Mouse (Mus musculus) layer of hippocampus, adult 2 months (tissue): Measurements from ENCODE around the gene Ttll10. TPM values are rescaled to one million over a fixed set of nuclear protein-coding genes. Genes with fewer than 3 reads are reported as not detected.

Experiments used
- DNase-seq, 2 experiments: peaks; one replicate each; pipeline ENCODE4 v3.0.0; 2022; ENCODE audit warnings: low spot score in 2 of 2
- H3K27ac ChIP-seq: fragments of 200-600 bp; 2 replicates; pipeline ENCODE4 v1.8.1; 2022
- H3K4me3 ChIP-seq: fragments of 200-600 bp; 2 replicates; pipeline ENCODE4 v1.8.1; 2022; ENCODE audit warnings: mild to moderate bottlenecking
- CTCF ChIP-seq: fragments of 200-600 bp; conservative IDR thresholded peaks from 2 replicates; pipeline ENCODE4 v1.8.1; 2022; ENCODE audit warnings: antibody characterized with exemption, mild to moderate bottlenecking, moderate library complexity
- total RNA-seq, 2 experiments: library from RNA; stranded (reverse); gene quantifications; 2 replicates each; pipeline ENCODE4 v1.2.3; 2021

Gene Ttll10
- total RNA-seq, 2 experiments from 2014 or later, result 0.26 TPM; not detected in 1

DNA sequence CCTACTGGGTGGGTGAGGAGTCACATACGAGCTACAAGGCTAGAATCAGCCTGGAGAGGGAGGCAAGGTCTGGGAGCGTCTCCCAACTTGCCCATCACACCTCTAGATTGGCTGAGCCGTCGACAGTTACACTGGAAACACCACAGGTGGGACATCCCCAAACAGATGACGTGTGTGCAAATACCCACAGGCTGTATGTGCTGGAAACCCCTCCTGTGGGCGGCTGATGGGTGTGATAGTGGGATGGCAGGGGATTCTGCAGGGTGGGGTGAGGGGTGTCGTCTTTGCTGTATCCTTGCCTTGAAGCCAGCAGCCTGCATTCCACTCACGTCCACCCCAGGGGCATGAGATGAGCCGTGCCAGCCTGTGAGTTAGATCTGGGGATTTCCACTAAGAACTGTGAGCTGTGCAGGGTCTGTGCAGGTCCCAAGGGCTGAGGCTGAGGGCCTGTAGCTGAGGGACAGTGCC lies 28.5 kb downstream of the Ttll10 start:
- Histone ChIP-seq H3K27ac (peak overlapping the region; percentile 85), H3K4me3 (peak overlapping the region; percentile 69)
- DNase-seq, result no peak
- no peak; the same call in 1 of the 2 replicates for TF ChIP-seq CTCF

DNA sequence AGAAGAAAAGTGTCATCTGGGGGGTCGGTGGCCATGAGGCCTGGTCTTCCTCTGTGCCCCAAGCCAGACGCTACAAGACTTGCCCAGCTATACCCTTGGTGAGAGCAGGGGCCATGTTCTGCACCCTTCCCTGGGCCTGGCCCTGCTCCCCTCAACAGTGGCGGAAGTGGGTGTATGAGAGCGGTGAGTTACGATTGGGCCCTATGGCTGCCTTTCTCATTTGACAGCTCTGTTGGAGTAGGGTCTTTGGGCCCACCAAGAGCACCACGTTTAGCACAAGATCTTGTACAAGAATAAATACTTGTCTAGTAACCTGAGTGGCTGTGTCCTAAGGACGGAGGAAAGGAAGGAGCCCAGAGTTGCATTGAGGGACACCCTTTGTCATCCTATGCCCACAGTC lies 30.6 kb downstream of the Ttll10 start:
- Histone ChIP-seq H3K27ac (no peak overlapping the region), H3K4me3 (no peak overlapping the region)
- DNase-seq, result no peak
- TF ChIP-seq CTCF, result no peak

DNA sequence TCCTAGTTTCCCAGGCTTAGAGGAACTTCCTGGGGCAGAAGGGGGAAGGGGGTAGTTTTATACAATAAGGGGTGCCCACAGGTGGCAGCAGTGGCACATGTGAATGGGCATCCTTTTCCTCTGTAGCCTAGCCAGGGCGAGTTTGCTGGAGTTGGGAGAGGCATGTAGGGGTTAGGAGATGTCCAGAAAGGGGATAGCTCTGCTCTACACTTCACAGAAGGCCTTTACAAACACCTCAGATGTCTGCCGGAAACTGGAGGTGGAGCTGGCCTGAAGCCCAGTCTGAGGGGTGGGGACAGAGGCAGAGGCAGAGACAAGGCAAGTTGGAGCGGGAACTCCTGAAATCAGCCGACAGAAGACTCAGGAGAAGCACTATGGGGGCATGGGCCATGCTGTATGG lies 33.2 kb downstream of the Ttll10 start, which contains the start of gene Tnfrsf18:
Gene Tnfrsf18, plus strand, starts transcription at position 152 of the 400 bp plus-strand sequence.
- Histone ChIP-seq H3K27ac (no peak within 1 kb of the TSS), H3K4me3 (no peak within 1 kb of the TSS)
- TF ChIP-seq CTCF, result peak; percentile 49
- DNase-seq, result peak; percentile 35 to 65

DNA sequence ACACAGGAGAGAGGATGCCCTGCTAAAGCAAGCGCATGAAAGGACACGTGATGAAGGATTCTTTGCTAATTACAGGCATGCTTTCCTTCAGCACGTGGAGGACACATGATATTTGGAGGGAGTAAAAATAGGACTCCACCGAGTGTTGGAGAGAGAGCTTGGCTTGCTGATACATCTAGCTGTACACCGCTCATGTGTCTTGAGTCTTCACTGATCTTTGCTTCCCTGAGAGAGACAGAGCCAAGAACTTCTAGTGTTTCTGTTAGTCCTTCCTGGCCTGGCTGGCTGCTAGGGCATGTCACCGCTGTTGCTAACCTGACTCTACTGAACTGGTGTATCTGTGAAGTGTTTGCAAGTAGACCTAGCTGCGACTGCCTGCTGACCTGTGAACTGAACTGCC lies 35.0 kb downstream of the Ttll10 start:
- no peak overlapping the region for H3K27ac ChIP-seq
- DNase-seq, result no peak
- TF ChIP-seq CTCF, result no peak
- H3K4me3 ChIP-seq, result no peak overlapping the region

DNA sequence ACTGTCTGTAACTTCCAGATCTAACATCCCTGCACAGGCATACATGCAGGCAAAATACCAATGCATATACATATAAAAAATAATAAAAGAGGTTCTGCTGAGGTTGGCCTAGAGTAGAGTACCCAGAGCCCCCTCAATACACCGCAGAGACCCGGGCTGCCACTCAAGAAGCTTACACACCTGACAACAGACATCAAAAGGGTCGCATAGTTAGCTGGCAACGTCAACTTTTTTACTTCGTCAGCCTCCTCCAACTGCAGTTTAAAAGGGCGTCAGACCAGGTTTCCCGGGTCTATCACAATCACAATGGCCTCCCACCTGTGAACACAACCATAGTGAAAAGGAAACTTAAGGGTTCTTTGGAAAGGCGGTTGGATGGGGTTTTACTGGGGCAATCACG lies 35.7 kb downstream of the Ttll10 start:
- TF ChIP-seq CTCF, result no peak
- DNase-seq, result no peak
- no peak overlapping the region for H3K4me3 ChIP-seq
- no peak overlapping the region for H3K27ac ChIP-seq

DNA sequence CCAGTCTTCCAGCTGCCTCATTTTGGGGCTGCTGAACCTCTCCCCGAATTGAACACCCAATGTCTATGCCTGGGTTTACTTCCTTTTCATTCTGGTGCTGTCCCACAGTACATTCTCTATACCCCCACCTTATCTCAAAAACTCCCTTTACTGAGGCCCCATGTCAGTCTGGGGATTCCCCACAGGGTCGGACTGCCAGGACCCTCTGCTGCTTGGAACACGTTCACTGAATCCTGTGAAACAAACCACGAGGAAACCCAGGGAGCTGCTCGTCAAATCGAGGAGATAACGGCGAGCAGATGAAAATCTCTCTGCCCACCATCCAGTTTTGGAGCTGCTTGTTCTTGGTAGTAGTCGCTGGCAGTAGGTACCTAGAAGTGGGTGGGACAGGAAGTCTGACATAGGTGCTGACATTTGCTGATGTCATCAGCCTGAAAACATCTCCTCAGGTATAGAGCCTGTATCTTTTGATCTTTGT lies 37.2 kb downstream of the Ttll10 start:
- Histone ChIP-seq H3K4me3 (no peak overlapping the region), H3K27ac (no peak overlapping the region)
- TF ChIP-seq CTCF, result no peak
- DNase-seq, result no peak

DNA sequence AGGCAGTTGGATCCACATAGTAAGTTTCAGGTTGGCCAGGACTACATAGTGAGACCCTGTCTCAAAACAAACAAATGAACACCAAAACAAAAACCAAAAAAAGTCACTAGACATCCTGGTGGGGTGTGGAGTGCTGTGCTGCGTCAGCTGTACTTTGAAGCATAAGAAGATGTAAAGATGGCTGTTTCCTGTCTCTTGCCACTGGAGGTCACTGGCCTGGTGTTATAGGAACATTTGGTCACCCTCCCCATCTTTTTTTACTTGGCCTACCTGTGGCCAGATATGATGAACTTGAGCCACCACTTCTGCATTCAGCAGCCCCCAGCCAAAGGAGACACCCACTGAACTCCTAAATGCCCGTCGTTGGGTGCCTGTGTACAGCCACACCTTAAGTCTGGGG lies 37.8 kb downstream of the Ttll10 start:
- TF ChIP-seq CTCF, result no peak
- no peak for DNase-seq
- H3K4me3 ChIP-seq, result no peak overlapping the region
- no peak overlapping the region for H3K27ac ChIP-seq

DNA sequence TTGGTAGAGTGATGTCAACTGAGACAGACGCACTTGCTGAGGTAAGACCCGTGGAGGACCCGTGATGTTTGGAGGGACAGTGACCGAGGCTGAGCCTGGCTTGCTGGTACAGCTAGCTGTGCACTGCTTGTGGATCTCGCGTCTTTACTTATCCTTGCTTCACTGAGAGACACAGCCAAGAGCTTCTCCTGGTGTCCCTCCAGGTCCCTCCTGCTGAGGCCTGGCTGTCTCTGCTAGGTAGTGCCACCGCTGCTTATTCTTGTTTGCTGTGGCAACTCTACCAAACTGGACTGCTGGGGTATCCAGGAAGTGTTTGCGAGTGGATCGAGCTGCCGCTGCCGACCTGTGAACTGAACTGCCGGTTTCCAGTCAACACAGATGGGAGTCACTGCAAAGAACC lies 39.4 kb downstream of the Ttll10 start:
- H3K4me3 ChIP-seq, result no peak overlapping the region
- no peak for TF ChIP-seq CTCF
- H3K27ac ChIP-seq, result no peak overlapping the region
- DNase-seq, result no peak

DNA sequence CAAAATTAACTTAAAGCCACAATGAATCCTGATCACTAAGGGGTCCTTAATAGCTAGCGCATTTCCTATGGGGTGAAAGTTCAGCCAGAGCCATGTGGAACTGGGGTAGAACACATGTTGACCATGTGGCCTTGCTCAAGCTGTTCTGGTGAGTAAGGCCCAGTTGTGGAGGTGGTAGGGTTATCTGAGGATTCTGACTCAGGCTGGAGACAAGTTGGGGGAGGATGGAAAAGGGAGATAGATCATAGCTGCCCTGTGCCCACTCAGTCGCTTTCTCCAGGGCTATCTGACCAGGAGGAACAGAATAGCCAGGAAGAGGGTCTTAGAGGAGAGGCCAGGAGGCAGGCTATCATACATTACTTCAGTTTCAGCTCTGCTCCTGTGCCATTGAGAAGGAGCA lies 44.8 kb downstream of the Ttll10 start:
- DNase-seq, result no peak
- no peak for TF ChIP-seq CTCF
- no peak overlapping the region for H3K4me3 ChIP-seq
- no peak overlapping the region for H3K27ac ChIP-seq

DNA sequence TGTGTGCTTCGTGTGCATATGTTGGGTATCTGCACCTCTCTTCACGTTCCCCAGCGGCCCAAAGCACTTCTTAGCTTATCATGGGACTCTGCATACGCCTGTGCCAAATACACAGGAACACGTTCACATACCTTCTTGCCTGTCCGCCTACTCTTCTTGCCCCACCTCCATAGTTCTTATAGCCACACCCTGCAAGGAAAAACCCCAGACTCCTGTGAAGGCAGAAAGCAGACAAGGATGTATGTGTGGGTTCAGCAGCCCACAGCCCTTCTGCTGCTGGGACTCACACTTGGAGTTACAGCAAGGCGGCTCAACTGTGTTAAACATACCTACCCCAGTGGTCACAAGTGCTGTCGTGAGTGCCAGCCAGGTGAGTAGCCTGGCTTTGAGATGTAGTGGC lies 45.6 kb downstream of the Ttll10 start, which contains the start of gene Tnfrsf4:
Gene Tnfrsf4, plus strand, starts transcription at position 207 of the 400 bp plus-strand sequence.
- TF ChIP-seq CTCF, result no peak
- no peak for DNase-seq
- no peak within 1 kb of the TSS for H3K4me3 ChIP-seq
- H3K27ac ChIP-seq, result no peak within 1 kb of the TSS

DNA sequence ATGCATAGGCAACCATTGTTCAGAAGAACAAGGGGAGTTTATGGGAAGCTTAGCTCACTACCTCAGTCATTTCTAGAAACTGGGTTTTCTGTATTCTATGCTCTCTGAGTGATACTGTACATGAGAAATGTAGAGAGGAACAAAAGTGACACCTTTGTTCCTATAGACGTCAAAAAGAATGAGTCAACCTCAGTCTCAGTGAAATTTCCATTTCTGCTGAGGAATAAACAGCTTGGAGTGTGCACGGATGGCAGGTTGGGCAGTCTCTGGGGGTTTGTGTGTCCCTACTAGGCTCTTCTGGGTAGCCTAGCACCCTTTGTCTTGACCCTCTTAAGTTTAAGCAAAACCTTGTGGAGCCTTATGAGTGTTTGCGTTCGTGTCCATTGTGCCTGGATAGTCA lies 50.8 kb downstream of the Ttll10 start:
- no peak for TF ChIP-seq CTCF
- no peak for DNase-seq
- H3K27ac ChIP-seq, result no peak overlapping the region
- no peak overlapping the region for H3K4me3 ChIP-seq

DNA sequence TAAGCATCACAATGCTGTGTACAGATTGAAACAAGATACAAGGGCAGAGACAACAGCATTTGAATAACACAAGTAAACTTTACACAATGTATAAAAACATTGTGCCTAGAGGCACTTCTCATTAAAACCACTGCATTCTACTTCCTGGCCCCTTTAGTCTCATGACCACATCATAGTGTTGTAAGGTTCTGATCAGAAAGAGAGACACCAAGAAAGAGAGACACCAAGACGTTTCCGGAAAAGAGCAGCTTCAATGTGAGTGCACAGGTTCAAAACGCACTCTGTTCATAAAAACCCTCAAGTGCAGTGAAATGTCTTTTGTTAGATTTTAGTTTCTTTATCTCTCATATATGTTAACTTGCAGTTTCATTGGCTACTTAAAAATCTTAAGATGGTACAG lies 55.1 kb downstream of the Ttll10 start:
- DNase-seq, result no peak
- no peak for TF ChIP-seq CTCF
- no peak overlapping the region for H3K27ac ChIP-seq
- no peak overlapping the region for H3K4me3 ChIP-seq

DNA sequence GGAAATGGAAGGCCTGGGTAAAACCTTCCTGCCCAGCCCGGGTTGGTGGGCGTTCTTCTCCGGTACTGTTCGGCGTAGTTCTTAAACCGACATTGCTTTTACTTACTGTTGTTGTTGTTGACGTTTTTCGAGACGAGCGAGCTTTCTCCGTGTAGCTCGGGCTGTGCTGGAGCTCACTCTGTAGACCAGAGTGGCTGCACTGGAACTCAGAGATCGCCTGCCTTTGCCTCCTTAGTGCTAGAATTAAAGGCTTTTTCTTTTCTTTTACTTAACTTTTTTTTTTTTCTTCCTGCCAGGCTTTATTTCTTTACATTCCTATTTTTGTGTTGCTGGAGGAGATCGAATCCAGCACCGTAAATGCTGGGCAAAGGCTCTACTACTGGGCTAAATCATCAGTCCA lies 65.6 kb downstream of the Ttll10 start:
- H3K4me3 ChIP-seq, result peak overlapping the region; percentile 76
- H3K27ac ChIP-seq, result peak overlapping the region; percentile 100
- TF ChIP-seq CTCF, result no peak
- DNase-seq, result no peak

DNA sequence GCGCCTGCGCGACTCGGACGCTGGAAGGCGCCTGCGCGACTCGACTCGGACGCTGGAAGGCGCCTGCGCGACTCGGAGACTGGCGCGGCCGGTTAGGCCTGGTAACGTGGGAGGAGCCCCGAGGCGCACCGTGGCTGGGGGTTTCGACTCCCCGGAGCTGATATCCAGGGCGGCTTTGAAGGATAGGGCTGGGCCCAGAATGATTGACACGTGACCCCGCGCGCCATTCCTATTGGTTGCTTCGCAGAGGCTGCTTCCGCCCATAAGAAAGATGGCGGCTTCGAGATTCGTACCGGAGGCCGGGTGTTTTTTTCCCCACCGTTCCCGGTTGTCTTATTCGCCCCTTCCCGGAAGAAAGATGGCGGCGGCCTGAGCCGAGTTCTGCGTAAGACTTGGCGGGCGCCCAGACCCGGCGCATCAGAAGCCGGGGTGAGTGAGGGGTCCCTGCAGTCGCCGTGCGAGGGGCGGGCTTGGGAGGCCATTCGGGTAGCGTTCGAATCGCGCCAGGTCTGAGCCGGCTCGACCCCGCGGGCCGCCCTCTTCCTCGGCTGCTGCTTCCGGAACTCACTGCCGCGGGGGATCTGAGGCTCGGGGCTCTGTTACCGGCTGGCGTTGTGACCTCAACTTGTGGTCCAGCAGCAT lies 66.2 kb downstream of the Ttll10 start:
- Histone ChIP-seq H3K4me3 (peak overlapping the region; percentile 76), H3K27ac (peak overlapping the region; percentile 100)
- peak; percentile 94 to 95 for DNase-seq
- TF ChIP-seq CTCF, result no peak
